Mouse (Mus musculus) neural tube, embryonic 11.5 days (tissue): ENCODE measurements around the gene Oas1h. TPM values are rescaled to one million over a fixed set of nuclear protein-coding genes. Genes with fewer than 3 reads are reported as not detected.
"Not testable (repeated sequence)": the region's sequence is repeated elsewhere in the genome, so short reads cannot be mapped to it uniquely, and the experiment has no call there.

ENCODE experiments used
- ATAC-seq: fragments of 200-750 bp; cut with Nextera tagmentation; 2 replicates; pipeline ENCODE4 v1.8.0; 2017; ENCODE audit warnings: moderate number of reproducible peaks, mild to moderate bottlenecking, moderate TSS enrichment, moderate library complexity; ENCODE audit not compliant: insufficient read depth, low FRiP score, low TSS enrichment
- DNase-seq: peaks from one replicate; pipeline ENCODE4 v3.0.0-alpha.2; 2015; ENCODE audit warnings: low spot score
- H3K27ac ChIP-seq: fragments of 300-500 bp; sonication (generic); 2 replicates; pipeline ENCODE4 v1.5.1; 2014; ENCODE audit warnings: low read depth, mild to moderate bottlenecking, low read length
- H3K27me3 ChIP-seq: fragments of 300-500 bp; sonication (generic); 2 replicates; pipeline ENCODE4 v1.6.1; 2014; ENCODE audit warnings: mild to moderate bottlenecking, low read length, mixed read lengths; ENCODE audit not compliant: control insufficient read depth, insufficient read depth
- H3K36me3 ChIP-seq: fragments of 300-500 bp; sonication (generic); 2 replicates; pipeline ENCODE4 v1.6.1; 2014; ENCODE audit warnings: mild to moderate bottlenecking, low read length, moderate library complexity, mixed read lengths; ENCODE audit not compliant: control insufficient read depth, insufficient read depth
- H3K4me1 ChIP-seq: fragments of 300-500 bp; sonication (generic); 2 replicates; pipeline ENCODE4 v1.6.1; 2014; ENCODE audit warnings: low read length, mixed read lengths; ENCODE audit not compliant: control insufficient read depth, insufficient read depth
- H3K4me2 ChIP-seq: fragments of 300-500 bp; sonication (generic); 2 replicates; pipeline ENCODE4 v1.6.1; 2014; ENCODE audit warnings: low read depth, mild to moderate bottlenecking, moderate library complexity
- H3K4me3 ChIP-seq: fragments of 300-500 bp; sonication (generic); 2 replicates; pipeline ENCODE4 v1.5.1; 2014; ENCODE audit warnings: low read depth, low read length
- H3K9ac ChIP-seq: fragments of 300-500 bp; sonication (generic); 2 replicates; pipeline ENCODE4 v1.6.1; 2014; ENCODE audit warnings: mild to moderate bottlenecking, low read length
- H3K9me3 ChIP-seq: fragments of 300-500 bp; sonication (generic); 2 replicates; pipeline ENCODE4 v1.6.1; 2016; ENCODE audit warnings: low read length; ENCODE audit not compliant: control insufficient read depth
- WGBS: fragments of 180-500 bp; shearing (Covaris S2); extraction: QIAGEN DNeasy Blood & Tissue Kit; methylation state at CpG from one replicate; pipeline ENCODE4 v1.1.7; 2014; 5-methylcytosine and 5-hydroxymethylcytosine counted together
- polyA plus RNA-seq: library from polyadenylated mRNA; unstranded; fragments of >200 nt; fragmentation: Nextera tagmentation; extraction: Ambion mirVana; gene quantifications from 2 replicates; pipeline ENCODE4 v1.2.1, GENCODE M21; 2014

The Oas1h gene
- polyA plus RNA-seq, 1 experiment from 2014 or later, result not detected

- H3K27ac ChIP-seq, H3K9me3 ChIP-seq, DNase-seq, H3K4me2 ChIP-seq, H3K4me1 ChIP-seq, H3K27me3 ChIP-seq, H3K36me3 ChIP-seq, ATAC-seq, H3K9ac ChIP-seq, H3K4me3 ChIP-seq: not testable (repeated sequence)
- WGBS, result 69% methylated on average over 2 of the region's 2 CpGs
These were observed 30.5 kb downstream of the Oas1h start for GRCm38 (mm10) chr5:120891566-120892242.

GRCm38 (mm10) chr5:120892243-120892660 is 31.0 kb downstream of the Oas1h start:
- H3K27ac ChIP-seq, result no peak overlapping the region
- no peak overlapping the region for H3K4me2 ChIP-seq
- no peak overlapping the region for H3K4me3 ChIP-seq
- no peaks in the 10 kb centered on the region for H3K9me3 ChIP-seq
- H3K4me1 ChIP-seq, result no peaks in the 10 kb centered on the region
- 51% methylated on average over 2 of the region's 2 CpGs for WGBS
- H3K27me3 ChIP-seq, result no peaks in the 10 kb centered on the region
- H3K9ac ChIP-seq, result no peak overlapping the region
- DNase-seq (no peak), ATAC-seq (no peak)
- H3K36me3 ChIP-seq, result no peaks in the 10 kb centered on the region

- H3K4me2 ChIP-seq, H3K27ac ChIP-seq, H3K4me3 ChIP-seq, H3K9me3 ChIP-seq, H3K27me3 ChIP-seq, H3K9ac ChIP-seq, H3K4me1 ChIP-seq, DNase-seq, ATAC-seq, H3K36me3 ChIP-seq: not testable (repeated sequence)
- 94% methylated on average over 4 of the region's 4 CpGs for WGBS
These were observed 32.6 kb downstream of the Oas1h start for GRCm38 (mm10) chr5:120893866-120894265.

GRCm38 (mm10) chr5:120894692-120895091 is 33.5 kb downstream of the Oas1h start:
- not testable (repeated sequence) for DNase-seq, H3K9me3 ChIP-seq, H3K27me3 ChIP-seq, H3K27ac ChIP-seq, ATAC-seq, H3K36me3 ChIP-seq, H3K4me3 ChIP-seq, H3K9ac ChIP-seq, H3K4me1 ChIP-seq, H3K4me2 ChIP-seq
- WGBS, result 88% methylated on average over 2 of the region's 2 CpGs

GRCm38 (mm10) chr5:120895231-120895900 is 34.1 kb downstream of the Oas1h start:
- DNase-seq (no peak), ATAC-seq (no peak)
- H3K36me3 ChIP-seq, result no peaks in the 10 kb centered on the region
- 83% methylated on average over 11 of the region's 11 CpGs for WGBS
- H3K27ac ChIP-seq, result no peak overlapping the region
- H3K9me3 ChIP-seq, result no peaks in the 10 kb centered on the region
- no peaks in the 10 kb centered on the region for H3K27me3 ChIP-seq
- no peak overlapping the region for H3K9ac ChIP-seq
- H3K4me2 ChIP-seq, result no peak overlapping the region
- H3K4me3 ChIP-seq, result no peak overlapping the region
- H3K4me1 ChIP-seq, result no peaks in the 10 kb centered on the region

GRCm38 (mm10) chr5:120898307-120898706 is 37.1 kb downstream of the Oas1h start:
- Histone ChIP-seq H3K36me3 (no peaks in the 10 kb centered on the region), H3K4me2 (no peak overlapping the region), H3K4me1 (no peaks in the 10 kb centered on the region), H3K4me3 (no peak overlapping the region), H3K27me3 (no peaks in the 10 kb centered on the region), H3K9ac (no peak overlapping the region), H3K9me3 (no peaks in the 10 kb centered on the region), H3K27ac (no peak overlapping the region)
- WGBS, result 83% methylated on average over 6 of the region's 6 CpGs
- no peak for DNase-seq
- no peak for ATAC-seq

- DNase-seq (no peak), ATAC-seq (no peak)
- no peaks in the 10 kb centered on the region for H3K9me3 ChIP-seq
- no peaks in the 10 kb centered on the region for H3K27me3 ChIP-seq
- no peak overlapping the region for H3K27ac ChIP-seq
- no peak overlapping the region for H3K4me3 ChIP-seq
- no peaks in the 10 kb centered on the region for H3K36me3 ChIP-seq
- no peak overlapping the region for H3K9ac ChIP-seq
- no peaks in the 10 kb centered on the region for H3K4me1 ChIP-seq
- H3K4me2 ChIP-seq, result no peak overlapping the region
These were observed 37.5 kb downstream of the Oas1h start for GRCm38 (mm10) chr5:120898726-120899125.

GRCm38 (mm10) chr5:120900666-120901065 is 39.4 kb downstream of the Oas1h start:
- H3K4me2 ChIP-seq, result no peak overlapping the region
- no peak overlapping the region for H3K27ac ChIP-seq
- DNase-seq, result no peak
- no peaks in the 10 kb centered on the region for H3K27me3 ChIP-seq
- no peak for ATAC-seq
- H3K9me3 ChIP-seq, result no peaks in the 10 kb centered on the region
- H3K9ac ChIP-seq, result no peak overlapping the region
- no peak overlapping the region for H3K4me3 ChIP-seq
- H3K36me3 ChIP-seq, result no peaks in the 10 kb centered on the region
- no peaks in the 10 kb centered on the region for H3K4me1 ChIP-seq
- 67% methylated on average over 1 of the region's 1 CpGs for WGBS

- no peak for DNase-seq
- H3K27me3 ChIP-seq, result no peaks in the 10 kb centered on the region
These were observed 40.8 kb downstream of the Oas1h start for GRCm38 (mm10) chr5:120902056-120902455.

More at GRCm38 (mm10) chr5:120902056-120902455, 40.8 kb downstream of the Oas1h start:
- Histone ChIP-seq H3K4me3 (no peak overlapping the region), H3K4me1 (no peaks in the 10 kb centered on the region), H3K4me2 (no peak overlapping the region), H3K27ac (no peak overlapping the region), H3K36me3 (no peaks in the 10 kb centered on the region), H3K9ac (no peak overlapping the region), H3K9me3 (no peaks in the 10 kb centered on the region)
- WGBS, result 90% methylated on average over 5 of the region's 5 CpGs
- no peak for ATAC-seq
